ENCODE assay signal across 22 mouse cellular contexts in the genomic region with DNA sequence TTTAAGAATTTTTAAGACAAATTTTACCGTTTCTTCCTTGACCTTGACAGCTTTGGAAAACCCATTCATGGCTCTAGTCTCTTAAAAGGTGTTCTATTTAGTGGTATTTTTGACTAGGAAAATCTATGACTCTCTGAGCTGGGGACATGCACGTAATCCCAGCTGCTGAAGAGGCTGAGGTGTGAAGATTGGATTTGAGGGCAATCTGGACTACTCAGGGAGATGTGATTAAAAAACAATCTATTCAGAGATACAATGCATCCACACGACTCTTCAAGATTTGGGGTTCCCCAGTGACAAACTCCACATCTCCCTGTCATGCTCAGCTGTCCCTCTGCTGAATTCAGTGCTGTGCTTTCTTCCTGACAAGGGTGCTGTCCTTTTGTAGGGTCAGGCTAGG.
DNase-seq lines count a peak whose midpoint lies in the region; ATAC-seq and TF ChIP-seq lines count a peak whose summit lies in the region.
"Had no signal": no experiment of that assay in that cellular context is flagged by ENCODE, and none has a peak within 500 bp of the region (broad histone marks: within the 10 kb centered on the region; RNA-seq: fewer than 3 reads in every experiment).

No protein-coding gene starts in this region.

- H3K27ac ChIP-seq in intestine, embryonic 15.5 days: no peak overlapping the region
- H3K27ac ChIP-seq: embryonic facial prominence, embryonic 10.5 days; forebrain, embryonic 10.5 days; gastrocnemius, adult 2 months; heart, embryonic 13.5 days; hindbrain, embryonic 13.5 days; hindbrain, postnatal 0 days had no signal

- no peak overlapping the region for H3K4me3 ChIP-seq in myocyte
- no peak overlapping the region for H3K4me3 ChIP-seq in intestine, embryonic 15.5 days (replicated peaks)
- H3K4me3 ChIP-seq: embryonic facial prominence, embryonic 10.5 days; erythroblast, embryonic 14.5 days; forebrain, embryonic 10.5 days; gastrocnemius, adult 2 months; heart, embryonic 13.5 days; hindbrain, embryonic 13.5 days had no signal

- ATAC-seq in CD4-positive, CD25-positive, alpha-beta regulatory T cell, adult 4 months: peak; percentile 38
- ATAC-seq in intestine, embryonic 15.5 days: no peak
- ATAC-seq: forebrain, embryonic 14.5 days; hindbrain, postnatal 0 days; Patski had no signal

- no peaks in the 10 kb centered on the region for H3K79me2 ChIP-seq in myocyte (ENCODE audit: control insufficient read depth, insufficient read depth)

- 87% methylated on average over 3 of the region's 3 CpGs for WGBS in intestine, embryonic 15.5 days

- no peak overlapping the region for H3K9ac ChIP-seq in intestine, embryonic 15.5 days
- H3K9ac ChIP-seq: heart, embryonic 13.5 days; hindbrain, embryonic 13.5 days had no signal

- no peaks in the 10 kb centered on the region for H3K36me3 ChIP-seq in myocyte (ENCODE audit: control insufficient read depth, insufficient read depth)
- H3K36me3 ChIP-seq in intestine, embryonic 15.5 days: no peaks in the 10 kb centered on the region
- H3K36me3 ChIP-seq: embryonic facial prominence, embryonic 10.5 days; forebrain, embryonic 10.5 days; heart, embryonic 13.5 days; hindbrain, embryonic 13.5 days had no signal

- no peaks in the 10 kb centered on the region for H3K27me3 ChIP-seq in myocyte (ENCODE audit: control insufficient read depth, insufficient read depth, insufficient read length)
- H3K27me3 ChIP-seq in intestine, embryonic 15.5 days (replicated peaks): no peaks in the 10 kb centered on the region
- H3K27me3 ChIP-seq: CH12.LX; heart, embryonic 13.5 days; hindbrain, embryonic 13.5 days; Patski had no signal

- H3K9me3 ChIP-seq in intestine, embryonic 15.5 days: no peaks in the 10 kb centered on the region
- H3K9me3 ChIP-seq: embryonic facial prominence, embryonic 10.5 days; forebrain, embryonic 10.5 days; heart, embryonic 13.5 days; hindbrain, embryonic 13.5 days had no signal

- no peak overlapping the region for H3ac ChIP-seq in myocyte (ENCODE audit: control insufficient read depth, insufficient read length)

- H3K4me1 ChIP-seq in intestine, embryonic 15.5 days (replicated peaks): 0 out of 2 replicates have a peak, but pooled peaks cover 3% of the 10 kb centered on the region
- H3K4me1 ChIP-seq: forebrain, embryonic 10.5 days; heart, embryonic 13.5 days; hindbrain, embryonic 13.5 days had no signal

- TF ChIP-seq POLR2A in myocyte (IDR thresholded peaks at IDR 0.05; ENCODE audit: insufficient read length, low read depth): no peak

- DNase-seq in frontal cortex, postnatal 36 days (ENCODE audit: low spot score in 2 of 2): peak; percentile 11 to 36
- DNase-seq in frontal cortex, postnatal 14 days (ENCODE audit: low spot score in 2 of 2): no peak
- peak; percentile 37 for DNase-seq in layer of hippocampus, adult 9-11 months
- no peak for DNase-seq in layer of hippocampus, postnatal 25 days (ENCODE audit: extremely low spot score in 1 of 2, low spot score in 1 of 2)
- DNase-seq: adrenal gland, postnatal 14 days; cerebellum, adult 18-20 months; cerebellum, adult 9-11 months; gastrocnemius, adult 2 months; gastrocnemius, postnatal 36 days; heart, postnatal 10 days had no signal

- H3K4me2 ChIP-seq in myocyte (ENCODE audit: low read depth): peak overlapping the region; percentile 13
- H3K4me2 ChIP-seq in intestine, embryonic 15.5 days (replicated peaks): no peak overlapping the region
- H3K4me2 ChIP-seq: heart, embryonic 13.5 days; hindbrain, embryonic 13.5 days had no signal

TF ChIP-seq in myocyte, 11 proteins besides CTCF, POLR2A, EP300 and RAD21:
- no peak for TF ChIP-seq MAX (IDR thresholded peaks at IDR 0.05; ENCODE audit: low read depth)
- TF ChIP-seq E2F4 (IDR thresholded peaks at IDR 0.05; ENCODE audit: insufficient read depth): no peak
- no peak for TF ChIP-seq CEBPB (IDR thresholded peaks at IDR 0.05; ENCODE audit: insufficient read depth, poor library complexity, severe bottlenecking)
- no peak for TF ChIP-seq MYOD1 (IDR thresholded peaks at IDR 0.05; ENCODE audit: control insufficient read depth in 1 of 3, insufficient read length in 2 of 3, low read depth in 2 of 3)
- TF ChIP-seq REST (IDR thresholded peaks at IDR 0.05; ENCODE audit: insufficient read depth, insufficient read length): no peak
- TF ChIP-seq MYOG (IDR thresholded peaks at IDR 0.05; ENCODE audit: control insufficient read depth in 1 of 3, insufficient read depth in 1 of 3, insufficient read length in 2 of 3, low read depth in 2 of 3): no peak
- TF ChIP-seq POLR2AphosphoS2 (IDR thresholded peaks at IDR 0.05; ENCODE audit: insufficient read length, low read depth): no peak
- TF ChIP-seq SRF (IDR thresholded peaks at IDR 0.05; ENCODE audit: control insufficient read depth, insufficient read length, low read depth): no peak
- TF ChIP-seq USF1 (IDR thresholded peaks at IDR 0.05; ENCODE audit: low read depth): no peak
- TF ChIP-seq TCF3 (IDR thresholded peaks at IDR 0.05; ENCODE audit: insufficient read length, low read depth): no peak

Comparison
In these comparisons a context has a peak if more than half of its experiments do, and no peak if none do; other contexts are left out.
1. DNase-seq: peak in frontal cortex, postnatal 36 days (2 of 2) and layer of hippocampus, adult 9-11 months (single experiment); none in frontal cortex, postnatal 14 days (0 of 2) and layer of hippocampus, postnatal 25 days (0 of 2).